Mouse (Mus musculus) CD4-positive helper T cell, adult 2 months (primary cell): Measurements from ENCODE around the gene Txlng.

Experiments
- DNase-seq: peaks from one replicate; pipeline ENCODE4 v3.0.0-alpha.2; 2012; ENCODE audit warnings: low read depth, missing footprints, low spot score

Txlng gene

DNA sequence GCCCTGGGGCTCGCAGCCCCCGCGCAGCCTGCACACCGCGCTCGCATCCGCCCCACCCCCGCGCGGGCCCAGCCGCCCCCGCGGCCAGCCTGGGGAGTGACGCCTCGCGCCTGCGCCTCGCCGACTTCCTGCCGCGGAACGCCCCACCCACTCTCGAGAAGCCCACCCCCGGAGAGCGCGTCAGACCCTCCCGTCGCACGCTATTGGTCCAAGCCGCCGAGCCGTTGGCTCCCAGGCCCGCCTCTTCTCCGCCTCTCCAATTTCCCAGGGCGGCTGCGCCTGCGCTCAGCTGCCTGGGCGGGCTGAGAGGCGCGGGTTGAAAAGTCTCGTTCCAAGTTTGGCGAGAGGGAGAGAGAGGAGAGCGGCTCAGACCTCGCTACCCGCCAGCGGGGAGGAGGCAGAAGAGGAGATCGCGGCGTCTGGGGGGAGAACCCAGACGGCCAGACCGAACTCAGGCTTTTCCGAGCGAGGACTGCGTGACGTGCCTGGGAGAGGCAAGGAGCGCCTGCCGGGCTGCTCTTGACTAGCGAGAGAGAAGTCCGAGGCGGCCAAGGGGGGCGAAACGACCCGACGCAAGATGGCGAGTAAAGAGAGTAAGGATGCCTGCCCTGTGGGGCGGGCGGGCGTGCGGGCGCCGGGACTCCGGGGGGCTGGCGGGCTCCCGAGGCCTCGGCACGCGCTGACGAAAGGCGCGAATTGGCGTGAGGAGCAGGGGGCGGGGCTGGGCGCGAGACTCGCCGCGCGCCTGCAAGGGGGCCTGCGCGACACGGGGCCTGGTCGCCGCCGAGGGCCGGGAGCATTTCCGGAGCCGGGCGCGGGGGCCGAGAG lies 68.9 kb downstream of the Txlng start, which contains the start of gene Rbbp7:
Rbbp7 (plus strand) TSS at position 288 of the 828 bp plus-strand sequence.
- DNase-seq = peak; percentile 95

DNA sequence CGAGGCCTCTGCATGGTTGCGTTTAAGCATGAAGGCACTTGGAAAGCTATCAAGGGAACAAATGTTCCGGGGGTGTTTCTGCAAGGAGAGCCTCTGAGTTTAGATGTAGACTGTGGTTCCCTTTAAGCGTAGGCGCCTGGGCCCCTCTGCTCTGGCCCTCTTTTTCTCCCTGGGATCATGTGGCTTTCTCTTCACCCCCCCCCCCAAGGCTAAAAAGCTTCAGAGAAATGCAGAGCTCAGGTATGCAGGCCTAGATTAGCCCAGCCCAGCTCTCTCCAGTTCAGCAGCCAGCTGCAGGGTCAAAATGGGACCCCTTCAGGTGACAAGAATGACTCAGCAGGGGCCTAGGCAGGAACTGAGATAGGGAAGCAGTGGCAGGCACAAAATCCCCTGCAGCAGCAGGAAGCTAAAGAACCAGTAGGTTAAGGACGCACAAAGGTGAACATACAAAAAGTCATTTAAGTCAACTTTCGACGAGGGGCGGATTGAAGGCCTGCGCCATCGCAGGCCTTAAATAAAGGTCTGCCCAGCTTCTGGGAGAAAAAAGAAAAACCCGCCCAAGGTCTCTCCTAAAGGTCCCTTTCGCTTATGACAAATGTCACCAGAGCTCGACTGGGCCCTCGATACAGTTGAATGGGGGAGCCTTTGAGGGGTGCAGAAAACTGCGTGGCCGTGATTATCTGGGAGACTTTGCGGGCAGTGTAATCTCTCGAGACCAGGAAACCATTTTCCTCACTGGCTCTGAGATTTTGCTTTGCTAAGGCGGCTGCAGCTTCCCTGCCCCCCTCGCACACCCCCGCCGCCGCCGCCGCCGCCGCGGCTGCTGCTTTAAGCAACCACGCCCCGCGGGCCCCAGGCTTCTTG lies 69.8 kb downstream of the Txlng start:
- peak; percentile 60 for DNase-seq

DNA sequence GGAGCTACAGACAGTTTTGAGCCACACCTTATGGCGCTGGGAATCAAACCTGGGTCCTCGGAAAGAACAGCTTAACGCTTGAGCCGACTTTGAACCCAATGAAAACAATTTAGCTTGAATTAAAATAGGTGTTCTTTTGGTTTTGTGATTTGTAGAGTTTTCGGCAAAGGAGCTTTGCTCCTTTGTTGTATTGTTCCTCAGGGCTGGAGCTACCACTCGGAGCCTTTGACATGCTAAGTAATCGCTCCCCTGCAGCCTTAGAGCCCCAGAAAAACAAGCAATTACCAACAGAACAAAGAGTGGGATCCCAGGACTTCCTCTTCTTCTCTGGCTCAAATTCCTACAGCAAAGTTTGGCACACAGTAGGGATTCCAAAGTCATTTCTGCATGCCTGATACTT lies 73.2 kb downstream of the Txlng start:
- DNase-seq = no peak

DNA sequence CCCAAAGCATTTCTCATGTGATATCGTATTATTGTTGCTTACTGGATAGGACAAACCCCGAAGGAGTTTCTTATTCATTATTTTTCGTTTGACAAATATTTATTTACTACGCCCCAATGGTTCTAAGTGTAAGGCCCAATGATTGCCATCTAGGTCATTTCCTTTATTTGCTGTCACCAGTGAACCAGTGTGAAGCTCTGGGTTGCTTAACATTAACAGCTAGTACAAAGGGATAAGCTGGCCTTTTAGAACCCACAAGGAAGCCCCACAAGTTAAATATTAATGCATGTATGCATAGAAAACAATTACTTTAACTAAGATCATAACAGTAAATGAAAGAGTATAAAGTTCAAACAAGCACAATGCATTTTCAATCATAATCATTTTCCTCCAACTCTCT lies 74.9 kb downstream of the Txlng start:
- DNase-seq = no peak

DNA sequence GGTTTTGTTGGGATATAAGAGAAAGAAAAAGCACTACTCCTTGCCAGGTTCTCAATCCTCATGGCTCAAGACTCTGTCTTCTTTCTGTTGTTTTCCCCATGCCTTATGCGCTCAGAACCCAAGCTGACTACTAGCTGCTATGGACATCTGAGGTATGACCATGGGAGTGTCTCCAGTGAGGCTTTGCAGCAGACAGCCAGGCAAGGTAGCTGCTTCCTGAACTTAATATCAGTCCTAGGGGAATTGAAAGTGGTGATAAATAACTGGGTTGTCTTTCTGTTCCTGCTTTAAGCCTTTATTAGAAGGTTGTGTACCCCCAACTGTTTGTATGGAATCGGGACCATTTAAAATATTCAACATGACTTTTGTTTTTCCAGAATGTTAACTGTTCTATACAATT lies 76.8 kb downstream of the Txlng start:
- DNase-seq = no peak

DNA sequence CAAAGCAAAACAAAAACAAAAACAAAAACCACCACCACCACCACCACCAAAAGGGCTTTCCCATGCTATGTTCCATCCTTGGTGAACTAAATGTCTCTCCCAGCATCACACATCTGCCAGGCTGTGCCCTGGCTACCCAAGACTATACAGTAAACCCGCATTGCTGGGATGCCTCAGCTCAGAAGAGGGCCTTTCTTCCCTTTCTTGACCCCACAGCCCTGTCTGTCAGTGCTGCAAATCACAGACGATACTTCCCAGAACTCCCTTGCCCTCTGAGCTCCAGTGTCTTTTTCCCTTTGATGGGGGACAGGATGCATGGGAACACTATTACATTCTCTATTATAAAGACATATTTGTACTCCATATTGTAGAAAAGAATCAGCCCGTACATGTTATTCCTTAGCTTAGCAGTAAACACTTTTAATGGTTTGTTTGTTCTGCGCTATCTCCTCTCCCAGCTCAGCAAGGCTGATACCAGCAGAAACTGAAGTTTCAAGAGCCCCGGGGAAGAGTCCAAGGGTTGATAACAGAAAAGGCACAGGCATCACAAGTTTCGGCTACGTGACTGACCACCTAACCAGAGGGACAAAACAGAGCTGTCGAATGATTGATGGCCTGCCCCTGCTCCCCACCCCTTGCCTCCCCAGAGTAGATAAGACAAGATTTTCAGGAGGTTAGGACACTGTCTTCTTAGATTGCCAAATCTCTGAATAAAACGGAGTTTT lies 80.4 kb downstream of the Txlng start:
- no peak for DNase-seq

DNA sequence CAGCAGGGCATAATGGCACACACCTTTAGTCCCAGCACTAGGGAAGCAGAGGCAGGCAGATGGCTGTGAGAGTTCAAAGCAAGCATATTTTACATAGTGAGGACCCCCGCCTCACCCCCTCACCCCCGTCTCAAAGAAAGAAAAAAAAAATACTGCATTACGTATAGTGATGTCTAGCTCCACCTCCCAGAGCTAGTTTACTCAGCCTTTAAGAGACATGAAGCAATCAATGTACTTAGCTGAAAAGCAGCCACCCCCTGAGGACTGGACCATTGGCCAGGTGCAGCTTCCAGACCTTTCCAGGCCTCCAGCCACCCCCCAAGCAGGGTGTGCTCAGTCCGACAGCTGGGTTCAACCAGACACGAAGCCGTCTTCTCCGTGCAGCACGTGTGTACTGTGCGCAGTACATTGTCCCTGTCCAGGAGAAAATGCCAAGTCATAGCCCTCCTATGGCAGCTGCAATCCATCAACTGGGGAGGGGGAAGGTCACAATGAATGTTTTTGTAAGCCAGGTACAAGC lies 93.1 kb downstream of the Txlng start:
- no peak for DNase-seq

DNA sequence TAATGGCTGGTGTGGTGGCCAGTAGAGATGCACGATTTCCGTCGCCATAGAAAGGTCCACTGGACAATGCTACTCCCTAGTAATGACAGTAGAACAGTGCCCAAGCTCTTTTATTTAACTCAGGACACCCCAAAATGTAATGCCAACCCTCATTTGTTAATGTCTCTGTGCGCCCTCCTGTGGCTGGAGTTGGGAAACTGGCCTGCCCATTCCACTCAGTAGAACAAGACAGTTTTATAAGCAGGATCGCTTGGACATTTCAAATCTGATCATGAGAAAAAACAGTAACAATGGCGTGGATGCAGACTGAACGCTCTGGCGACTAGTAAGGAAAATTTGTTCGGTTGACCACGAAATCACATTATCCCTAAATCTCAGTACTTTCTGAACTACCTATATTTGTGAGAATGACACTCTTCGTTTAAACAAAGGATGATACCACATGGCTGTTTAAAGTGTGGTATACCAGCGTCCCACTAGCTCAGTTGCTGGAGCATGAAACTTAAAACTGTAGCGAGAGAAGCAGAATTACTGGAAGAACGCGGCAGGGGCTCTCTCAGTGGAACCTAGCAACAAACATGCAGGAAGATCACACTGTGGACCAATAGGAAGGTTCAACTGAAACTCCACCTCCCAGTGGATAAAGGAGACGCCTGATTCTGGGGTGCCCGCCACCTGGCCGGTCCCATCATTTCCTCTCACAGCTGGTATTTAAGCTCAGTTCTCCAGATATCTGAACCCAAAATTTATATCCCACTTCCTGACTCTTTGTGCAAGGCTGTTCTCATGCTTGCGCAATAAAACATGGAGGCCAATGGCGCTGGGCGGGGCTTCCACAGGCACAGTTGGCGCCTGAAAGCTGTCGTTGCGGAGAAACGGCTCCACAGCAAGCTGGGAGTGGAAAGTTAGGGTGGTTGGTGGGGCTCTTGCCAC lies 94.0 kb downstream of the Txlng start:
- peak; percentile 73 for DNase-seq

DNA sequence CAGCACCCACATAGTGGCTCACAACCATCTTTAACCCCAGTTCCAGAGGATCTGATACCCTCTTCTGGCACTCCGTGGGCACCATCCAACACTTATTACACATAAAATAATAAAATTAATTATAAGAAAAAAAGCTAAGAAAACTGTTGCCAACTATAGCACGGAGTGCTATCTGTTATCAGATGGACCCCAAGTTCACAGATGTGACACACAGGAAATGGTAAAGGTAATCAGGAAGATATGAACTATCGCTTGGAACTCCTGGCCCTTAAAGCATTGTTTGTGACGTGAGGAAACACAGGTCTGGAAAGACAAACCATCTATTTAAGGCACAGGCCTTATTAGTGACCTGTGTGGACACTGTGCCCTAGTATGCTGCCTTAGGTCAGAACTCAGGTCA lies 99.2 kb downstream of the Txlng start:
- no peak for DNase-seq
